Mouse (Mus musculus) heart, adult 2 months (tissue): ENCODE measurements at regions not wholly inside any gene's neighbourhood (a gene's known extent, or its start where the extent isn't known, plus 50 kb on each side); places are given as distances from the start of the nearest gene placed in this dataset.

Source experiments
- DNase-seq, 2 experiments: peaks; one replicate each; pipeline ENCODE4 v3.0.0; 2021
- H3K27ac ChIP-seq: fragments of 200-600 bp; 2 replicates; pipeline ENCODE4 v1.8.1; 2022
- H3K27me3 ChIP-seq: fragments of 200-500 bp; 2 replicates; pipeline ENCODE4 v1.6.1; 2012; ENCODE audit warnings: mild to moderate bottlenecking, low read length, inconsistent platforms, mixed read lengths; ENCODE audit not compliant: control insufficient read depth, insufficient read depth
- H3K36me3 ChIP-seq: fragments of 200-500 bp; 2 replicates; pipeline ENCODE4 v1.6.1; 2012; ENCODE audit warnings: low read length, inconsistent platforms; ENCODE audit not compliant: control insufficient read depth, insufficient read depth
- H3K4me1 ChIP-seq: fragments of 200-500 bp; 2 replicates; pipeline ENCODE4 v1.6.1; 2011; ENCODE audit warnings: low read length; ENCODE audit not compliant: control insufficient read depth, insufficient read depth
- H3K4me3 ChIP-seq: fragments of 200-600 bp; 2 replicates; pipeline ENCODE4 v1.8.1; 2022
- H3K79me2 ChIP-seq: fragments of 200-500 bp; replicated peaks from 2 replicates; pipeline ENCODE4 v1.6.1; 2012; ENCODE audit warnings: mild to moderate bottlenecking, inconsistent platforms, low read length, moderate library complexity, mixed read lengths; ENCODE audit not compliant: control insufficient read depth, insufficient read depth
- H3K9ac ChIP-seq: fragments of 200-500 bp; 2 replicates; pipeline ENCODE4 v1.6.1; 2012; ENCODE audit warnings: low read depth, mild to moderate bottlenecking, control low read depth, inconsistent platforms, low read length, mixed read lengths
- CTCF ChIP-seq: fragments of 200-600 bp; IDR thresholded peaks from 2 replicates; pipeline ENCODE4 v1.8.1; 2022; ENCODE audit warnings: antibody characterized with exemption, mild to moderate bottlenecking, moderate library complexity
- EP300 ChIP-seq: fragments of 200-500 bp; IDR thresholded peaks from 2 replicates; pipeline ENCODE4 v1.6.1; 2011; ENCODE audit warnings: low read depth, low read length, control low read depth; ENCODE audit not compliant: insufficient read depth
- POLR2A ChIP-seq: fragments of 200-500 bp; IDR thresholded peaks from 2 replicates; pipeline ENCODE4 v1.6.1; 2011; ENCODE audit warnings: mild to moderate bottlenecking, low read depth, low read length, control low read depth; ENCODE audit not compliant: insufficient read depth
- WGBS: fragments of 180-500 bp; shearing (Covaris S2); methylation state at CpG from one replicate; pipeline ENCODE4 v1.1.7; 2018; 5-methylcytosine and 5-hydroxymethylcytosine counted together
- intact Hi-C: fragments of 180-260 bp; cut with DNase I; formaldehyde crosslinking; loops from one replicate; pipeline ENCODE4 v1.15.1; 2025

DNA sequence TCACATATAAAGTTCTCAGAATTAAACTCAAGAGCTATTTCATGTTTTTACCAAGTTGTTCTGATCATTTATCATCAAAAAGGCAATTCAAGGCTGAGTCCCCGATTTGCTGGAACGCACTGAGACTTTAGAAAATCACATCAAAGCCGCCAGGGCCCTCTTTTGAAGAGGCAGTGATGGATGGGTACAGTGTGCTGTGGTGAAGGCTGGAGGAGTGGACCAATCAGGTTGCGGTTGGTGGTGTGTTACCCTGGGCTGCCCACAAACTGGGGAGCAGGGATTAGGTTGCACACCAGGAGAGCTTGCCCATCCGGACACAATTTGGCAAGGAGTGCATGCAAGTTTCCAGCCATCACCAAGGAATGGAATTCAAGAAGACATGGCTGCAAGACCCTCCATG lies 191.9 kb upstream of the Wdfy3 start:
- no peak overlapping the region for H3K9ac ChIP-seq
- no peaks in the 10 kb centered on the region for H3K36me3 ChIP-seq
- intact Hi-C loops: no loop called here
- DNase-seq: no peak
- no peaks in the 10 kb centered on the region for H3K27me3 ChIP-seq
- no peaks in the 10 kb centered on the region for H3K4me1 ChIP-seq
- H3K27ac ChIP-seq: no peak overlapping the region
- WGBS: 73% methylated on average over 5 of the region's 5 CpGs
- H3K79me2 ChIP-seq: no peaks in the 10 kb centered on the region
- TF ChIP-seq POLR2A (no peak), CTCF (no peak), EP300 (no peak)
- no peak overlapping the region for H3K4me3 ChIP-seq

DNA sequence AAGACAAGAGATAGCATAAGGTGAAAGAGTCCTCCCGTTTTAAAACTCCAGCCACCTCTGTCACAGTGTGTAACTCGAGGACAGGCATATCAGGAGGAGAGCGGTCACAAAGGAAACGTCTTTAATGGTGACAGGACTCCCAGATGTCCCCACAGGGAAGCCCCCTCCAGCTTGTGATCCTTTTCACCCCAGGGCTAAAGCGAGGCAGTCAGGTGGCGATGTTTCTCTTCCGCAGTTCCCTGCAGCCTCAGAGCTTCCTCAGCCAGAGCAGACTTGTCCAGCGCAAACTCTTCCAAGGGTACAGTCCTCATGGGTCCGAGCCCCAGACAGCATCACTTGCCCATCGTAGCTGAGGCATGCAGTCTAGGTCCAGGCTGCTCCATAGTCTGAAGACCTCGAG lies 196.7 kb upstream of the Wdfy3 start:
- Histone ChIP-seq H3K36me3 (no peaks in the 10 kb centered on the region), H3K27me3 (no peaks in the 10 kb centered on the region), H3K9ac (no peak overlapping the region), H3K4me1 (no peaks in the 10 kb centered on the region), H3K4me3 (no peak overlapping the region), H3K27ac (no peak overlapping the region), H3K79me2 (no peaks in the 10 kb centered on the region)
- DNase-seq: no peak
- 50% methylated on average over 11 of the region's 11 CpGs for WGBS
- intact Hi-C loops: no loop called here
- TF ChIP-seq POLR2A (no peak), EP300 (no peak)

GRCm38 (mm10) chr5:102267150-102267549 lies 197.4 kb upstream of the Wdfy3 start:
- DNase-seq: no peak
- intact Hi-C loops: no loop called here
- TF ChIP-seq EP300 (no peak), CTCF (no peak), POLR2A (no peak)
- H3K4me1 ChIP-seq: no peaks in the 10 kb centered on the region
- no peak overlapping the region for H3K9ac ChIP-seq
- H3K27ac ChIP-seq: no peak overlapping the region
- no peaks in the 10 kb centered on the region for H3K79me2 ChIP-seq
- WGBS: 66% methylated on average over 3 of the region's 3 CpGs
- H3K36me3 ChIP-seq: no peaks in the 10 kb centered on the region
- no peaks in the 10 kb centered on the region for H3K27me3 ChIP-seq
- H3K4me3 ChIP-seq: no peak overlapping the region

DNA sequence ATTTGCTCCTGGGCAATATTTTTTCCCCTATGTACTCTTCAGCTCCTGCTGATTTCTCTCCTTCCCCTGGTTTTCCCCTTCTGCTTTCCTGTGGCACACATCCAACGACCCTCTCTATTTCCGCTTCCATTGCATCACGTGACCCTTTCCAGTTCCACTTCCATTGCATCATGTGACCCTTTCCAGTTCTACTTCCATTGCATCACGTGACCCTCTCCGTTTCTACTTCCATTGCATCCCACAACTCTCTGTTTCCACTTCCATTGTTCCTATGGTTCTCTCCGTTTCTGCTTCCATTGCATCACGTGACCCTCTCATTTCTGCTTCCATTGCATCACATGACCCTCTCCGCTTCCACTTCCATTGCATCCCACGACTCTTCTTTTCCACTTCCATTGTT lies 199.5 kb upstream of the Wdfy3 start:
- H3K27me3 ChIP-seq: no peaks in the 10 kb centered on the region
- no peak overlapping the region for H3K4me3 ChIP-seq
- no peaks in the 10 kb centered on the region for H3K4me1 ChIP-seq
- no peaks in the 10 kb centered on the region for H3K79me2 ChIP-seq
- intact Hi-C loops: no loop called here
- DNase-seq: no peak
- 78% methylated on average over 9 of the region's 9 CpGs for WGBS
- no peak overlapping the region for H3K27ac ChIP-seq
- TF ChIP-seq EP300 (no peak), CTCF (no peak), POLR2A (no peak)
- no peaks in the 10 kb centered on the region for H3K36me3 ChIP-seq
- H3K9ac ChIP-seq: no peak overlapping the region

DNA sequence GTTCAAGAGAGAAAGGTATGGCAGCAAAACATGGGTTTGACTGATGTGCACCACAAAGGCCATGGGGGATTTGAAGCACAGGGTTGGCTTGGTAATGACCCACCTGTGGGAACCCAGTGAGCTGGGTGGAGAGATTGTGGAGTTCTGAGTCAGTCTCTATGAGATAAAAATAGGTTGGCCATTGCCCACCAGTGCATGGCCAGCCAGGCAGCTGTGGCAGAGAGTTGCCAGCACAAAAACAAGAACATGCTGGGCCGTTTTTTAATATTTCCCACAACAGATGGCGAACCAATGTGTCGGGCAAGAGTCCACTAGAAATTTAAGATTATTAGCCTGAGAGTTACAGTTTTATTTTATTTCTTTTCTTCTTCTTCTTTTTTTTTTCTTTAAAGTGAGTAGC lies 205.6 kb upstream of the Arhgap24 start:
- DNase-seq: no peak
- Histone ChIP-seq H3K4me3 (no peak overlapping the region), H3K4me1 (no peaks in the 10 kb centered on the region), H3K27me3 (no peaks in the 10 kb centered on the region), H3K9ac (no peak overlapping the region), H3K27ac (no peak overlapping the region), H3K36me3 (no peaks in the 10 kb centered on the region), H3K79me2 (no peaks in the 10 kb centered on the region)
- WGBS: 85% methylated on average over 3 of the region's 3 CpGs
- intact Hi-C loops: no loop called here
- TF ChIP-seq CTCF (no peak), POLR2A (no peak), EP300 (no peak)

- no peak overlapping the region for H3K4me3 ChIP-seq
- WGBS: 58% methylated on average over 4 of the region's 4 CpGs
- H3K27me3 ChIP-seq: no peaks in the 10 kb centered on the region
- H3K27ac ChIP-seq: no peak overlapping the region
- no peaks in the 10 kb centered on the region for H3K4me1 ChIP-seq
- intact Hi-C loops: no loop called here
- TF ChIP-seq POLR2A (no peak), EP300 (no peak), CTCF (no peak)
- no peak for DNase-seq
- H3K9ac ChIP-seq: no peak overlapping the region
- H3K36me3 ChIP-seq: no peaks in the 10 kb centered on the region
- H3K79me2 ChIP-seq: no peaks in the 10 kb centered on the region
Measured at GRCm38 (mm10) chr5:102287131-102287530, 194.1 kb upstream of the Arhgap24 start.

GRCm38 (mm10) chr5:102290866-102291265 lies 190.3 kb upstream of the Arhgap24 start:
- no peak overlapping the region for H3K9ac ChIP-seq
- no peaks in the 10 kb centered on the region for H3K4me1 ChIP-seq
- intact Hi-C loops: no loop called here
- no peaks in the 10 kb centered on the region for H3K36me3 ChIP-seq
- 76% methylated on average over 7 of the region's 7 CpGs for WGBS
- H3K27ac ChIP-seq: no peak overlapping the region
- TF ChIP-seq EP300 (no peak), POLR2A (no peak), CTCF (no peak)
- H3K4me3 ChIP-seq: no peak overlapping the region
- H3K27me3 ChIP-seq: no peaks in the 10 kb centered on the region
- H3K79me2 ChIP-seq: no peaks in the 10 kb centered on the region
- no peak for DNase-seq
